Mouse (Mus musculus) gastrocnemius, adult 2 months (tissue): ENCODE results near the gene Ccdc7a. TPM values are rescaled to one million over a fixed set of nuclear protein-coding genes. Genes with fewer than 3 reads are reported as not detected.

Experiments used
- DNase-seq: peaks from one replicate; pipeline ENCODE4 v3.0.0; 2022
- H3K27ac ChIP-seq: fragments of 200-600 bp; 2 replicates; pipeline ENCODE4 v1.8.1; 2022; ENCODE audit warnings: mild to moderate bottlenecking
- H3K4me3 ChIP-seq: fragments of 200-600 bp; 2 replicates; pipeline ENCODE4 v1.8.1; 2022; ENCODE audit warnings: mild to moderate bottlenecking, moderate library complexity
- CTCF ChIP-seq: fragments of 200-600 bp; IDR thresholded peaks from 2 replicates; pipeline ENCODE4 v1.8.1; 2022; ENCODE audit warnings: antibody characterized with exemption, mild to moderate bottlenecking, moderate library complexity
- intact Hi-C: fragments of 180-260 bp; cut with DNase I; formaldehyde crosslinking; loops from one replicate; pipeline ENCODE4 v1.15.1; 2025
- total RNA-seq, 2 experiments: library from RNA; stranded (reverse); gene quantifications; 2 replicates each; pipeline ENCODE4 v1.2.3; 2021

The Ccdc7a gene
- total RNA-seq, 2 experiments from 2014 or later, result not detected

DNA sequence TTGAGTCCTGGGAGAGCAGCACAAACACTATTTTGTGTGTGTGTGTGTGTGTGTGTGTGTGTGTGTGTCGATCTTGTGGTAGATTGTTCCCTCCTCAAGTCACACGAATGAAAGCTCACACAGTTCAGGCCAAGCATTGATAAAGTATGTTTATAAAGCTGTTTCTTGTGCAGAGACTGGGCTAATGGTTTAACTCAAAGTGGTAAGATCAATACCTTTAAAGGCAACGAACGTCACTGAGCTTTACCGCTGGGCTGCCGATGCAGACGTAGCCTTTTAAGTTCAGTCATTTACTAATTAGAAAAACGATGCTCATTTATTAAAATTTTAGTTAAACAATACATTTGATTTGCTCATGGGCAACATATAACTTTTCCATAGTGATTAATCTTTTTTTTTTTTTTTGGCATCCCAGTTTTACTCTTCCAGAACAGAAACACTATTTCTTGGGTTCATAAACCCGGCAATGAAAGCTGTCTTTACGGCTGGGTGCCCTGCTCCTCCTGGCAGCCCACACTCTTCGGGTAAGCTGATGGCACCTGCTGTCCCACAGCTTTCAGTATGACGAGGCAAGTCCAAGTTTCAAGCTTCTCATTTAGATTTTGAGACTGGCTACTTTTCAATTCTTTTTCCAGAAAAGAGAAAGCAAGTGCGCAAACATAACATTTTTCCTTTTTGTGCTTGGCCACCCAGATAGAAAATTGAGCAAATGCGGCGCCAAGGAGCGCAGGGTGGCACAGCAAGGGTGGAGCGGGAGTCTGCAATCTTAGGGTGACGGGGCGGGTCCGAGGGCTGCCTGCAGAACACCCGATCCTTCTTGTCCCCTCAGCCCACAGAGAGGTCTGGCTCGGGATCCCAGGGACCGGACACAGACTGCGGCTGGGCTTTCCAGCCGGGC lies 380.5 kb downstream of the Ccdc7a start:
- intact Hi-C loops, result no loop called here
- Histone ChIP-seq H3K4me3 (peak overlapping the region; percentile 96), H3K27ac (peak overlapping the region; percentile 98)
- TF ChIP-seq CTCF, result no peak
- DNase-seq, result no peak

Other genes starting within 250 kb of the Ccdc7a start
- not detected for gene Ccdc7b, start 1.6 kb upstream of the Ccdc7a start, total RNA-seq
- not detected for gene Gm10999, start 66.1 kb upstream of the Ccdc7a start, total RNA-seq
- gene 2610044O15Rik8, start 168.9 kb upstream of the Ccdc7a start, total RNA-seq, result 10 to 100 TPM; 16.8 to 25.0 TPM